Mouse (Mus musculus): Measurements from ENCODE around the gene Usp3. TPM values are rescaled to one million over a fixed set of nuclear protein-coding genes. Genes with fewer than 3 reads are reported as not detected.

The Usp3 gene
- polyA plus RNA-seq, 1 experiment from 2014 or later: 83.6 TPM

DNA sequence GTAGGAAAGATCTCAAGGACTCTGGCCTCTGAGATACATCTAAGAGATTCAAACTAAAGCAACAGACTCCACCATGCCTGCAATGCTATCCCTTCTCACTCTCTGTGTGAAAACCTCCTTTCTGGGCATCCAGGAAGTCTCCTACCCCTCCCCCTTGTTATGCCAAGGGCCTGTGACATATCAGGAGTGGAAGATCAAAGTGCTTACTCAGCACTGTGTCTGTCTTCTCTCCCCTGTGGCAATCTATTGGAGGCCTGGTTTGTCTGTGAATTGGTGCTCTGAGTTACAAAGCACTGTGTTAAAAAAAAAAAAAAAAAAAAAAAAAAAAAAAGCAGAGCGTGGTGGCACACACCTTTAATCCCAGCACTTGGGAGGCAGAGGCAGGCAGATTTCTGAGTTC, 30.7 kb upstream of the Usp3 start:
- H3K4me3 ChIP-seq (ENCODE audit: low read depth, low read length): no peak overlapping the region
- H3K4me1 ChIP-seq (replicated peaks; ENCODE audit: control insufficient read depth, insufficient read depth, low read length): peaks cover 22% of the 10 kb centered on the region
- DNase-seq (ENCODE audit: low spot score): no peak
- H3K27me3 ChIP-seq (replicated peaks; ENCODE audit: control insufficient read depth, insufficient read depth, low read length): no peaks in the 10 kb centered on the region
- H3K9me3 ChIP-seq (ENCODE audit: control insufficient read depth, low read length): no peaks in the 10 kb centered on the region
- 100% methylated on average over 1 of the region's 1 CpGs for WGBS
- no peak for ATAC-seq (replicated peaks; ENCODE audit: low FRiP score, low TSS enrichment, low read depth)
- H3K36me3 ChIP-seq (ENCODE audit: control insufficient read depth, insufficient read depth, low read length): no peaks in the 10 kb centered on the region
- H3K27ac ChIP-seq (ENCODE audit: low read depth): no peak overlapping the region
- no peak overlapping the region for H3K9ac ChIP-seq (ENCODE audit: low read length)
- H3K4me2 ChIP-seq (ENCODE audit: low read length): no peak overlapping the region

DNA sequence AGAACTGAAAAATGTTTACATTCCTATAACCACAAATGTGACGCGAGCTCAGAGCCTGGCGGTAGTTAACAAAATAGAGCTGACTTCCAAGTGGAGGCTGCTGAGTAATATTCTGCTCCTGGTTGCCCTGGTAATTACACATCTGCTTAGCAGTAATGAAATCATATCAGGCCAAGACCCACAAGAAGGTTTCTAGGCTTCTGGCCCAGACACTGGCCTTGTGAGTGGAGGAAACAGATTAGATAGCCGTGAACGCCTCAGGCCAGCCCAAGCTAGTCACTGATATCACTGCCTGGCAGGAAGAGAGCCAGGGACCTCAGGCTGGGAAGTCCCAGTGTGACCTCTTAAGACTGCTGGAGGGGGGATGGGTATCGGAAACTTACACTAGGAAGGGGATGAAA, 27.6 kb upstream of the Usp3 start:
- ATAC-seq (replicated peaks; ENCODE audit: low FRiP score, low TSS enrichment, low read depth): peak; percentile 76
- peaks cover 22% of the 10 kb centered on the region for H3K4me1 ChIP-seq (replicated peaks; ENCODE audit: control insufficient read depth, insufficient read depth, low read length)
- WGBS: 7% methylated on average over 6 of the region's 6 CpGs
- H3K36me3 ChIP-seq (ENCODE audit: control insufficient read depth, insufficient read depth, low read length): no peaks in the 10 kb centered on the region
- H3K9ac ChIP-seq (ENCODE audit: low read length): no peak overlapping the region
- H3K4me2 ChIP-seq (ENCODE audit: low read length): peak overlapping the region; percentile 28
- no peaks in the 10 kb centered on the region for H3K9me3 ChIP-seq (ENCODE audit: control insufficient read depth, low read length)
- no peaks in the 10 kb centered on the region for H3K27me3 ChIP-seq (replicated peaks; ENCODE audit: control insufficient read depth, insufficient read depth, low read length)
- DNase-seq (ENCODE audit: low spot score): peak; percentile 78
- H3K27ac ChIP-seq (ENCODE audit: low read depth): peak overlapping the region; percentile 96
- H3K4me3 ChIP-seq (ENCODE audit: low read depth, low read length): no peak overlapping the region

DNA sequence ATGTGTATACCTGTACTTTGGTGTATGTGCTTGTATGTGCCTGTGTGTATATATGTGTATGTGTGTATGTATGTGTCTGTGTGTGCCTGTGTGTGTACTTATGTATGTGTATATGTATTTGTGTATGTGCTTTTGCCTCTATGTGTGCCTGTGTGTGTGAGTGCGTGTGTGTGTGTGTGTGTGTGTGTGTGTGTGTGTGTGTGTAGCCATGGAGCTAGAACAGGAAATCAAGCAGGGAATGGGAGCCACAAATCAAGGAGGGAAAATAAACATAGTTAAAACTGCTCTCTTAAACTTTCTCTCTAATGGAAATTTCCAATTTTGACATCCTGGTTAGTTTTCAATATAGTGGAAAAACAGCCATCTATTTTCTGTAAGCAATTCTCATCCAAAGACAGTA, 27.1 kb upstream of the Usp3 start:
- no peak overlapping the region for H3K9ac ChIP-seq (ENCODE audit: low read length)
- H3K4me3 ChIP-seq (ENCODE audit: low read depth, low read length): no peak overlapping the region
- peak overlapping the region; percentile 96 for H3K27ac ChIP-seq (ENCODE audit: low read depth)
- H3K27me3 ChIP-seq (replicated peaks; ENCODE audit: control insufficient read depth, insufficient read depth, low read length): no peaks in the 10 kb centered on the region
- DNase-seq (ENCODE audit: low spot score): no peak
- ATAC-seq (replicated peaks; ENCODE audit: low FRiP score, low TSS enrichment, low read depth): 0 out of 2 replicates have a peak, but pooled peaks have one; percentile 60
- peak overlapping the region; percentile 28 for H3K4me2 ChIP-seq (ENCODE audit: low read length)
- H3K36me3 ChIP-seq (ENCODE audit: control insufficient read depth, insufficient read depth, low read length): no peaks in the 10 kb centered on the region
- 38% methylated on average over 1 of the region's 1 CpGs for WGBS
- H3K4me1 ChIP-seq (replicated peaks; ENCODE audit: control insufficient read depth, insufficient read depth, low read length): peaks cover 19% of the 10 kb centered on the region
- no peaks in the 10 kb centered on the region for H3K9me3 ChIP-seq (ENCODE audit: control insufficient read depth, low read length)

DNA sequence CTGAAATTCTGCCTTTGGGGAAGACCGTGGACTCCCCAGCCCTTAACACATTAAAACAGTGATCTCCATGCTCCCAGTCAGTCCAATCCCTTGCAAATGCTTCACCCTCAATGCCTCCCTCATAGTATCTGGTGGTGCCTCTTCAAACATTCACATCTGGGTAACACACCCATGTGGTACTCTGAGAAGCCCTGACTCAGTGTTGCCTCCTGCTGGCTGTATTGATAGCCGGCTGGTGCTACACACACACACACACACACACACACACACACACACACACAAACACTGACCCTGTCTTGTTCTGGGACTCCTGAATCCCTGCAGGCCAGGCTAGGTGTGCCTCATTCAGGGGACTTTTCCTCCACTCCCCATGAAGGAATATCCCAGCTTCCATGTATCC, 24.9 kb upstream of the Usp3 start:
- ATAC-seq (replicated peaks; ENCODE audit: low FRiP score, low TSS enrichment, low read depth) (no peak), DNase-seq (ENCODE audit: low spot score) (no peak)
- H3K27ac ChIP-seq (ENCODE audit: low read depth): no peak overlapping the region
- H3K27me3 ChIP-seq (replicated peaks; ENCODE audit: control insufficient read depth, insufficient read depth, low read length): no peaks in the 10 kb centered on the region
- no peaks in the 10 kb centered on the region for H3K36me3 ChIP-seq (ENCODE audit: control insufficient read depth, insufficient read depth, low read length)
- no peaks in the 10 kb centered on the region for H3K9me3 ChIP-seq (ENCODE audit: control insufficient read depth, low read length)
- no peak overlapping the region for H3K4me2 ChIP-seq (ENCODE audit: low read length)
- H3K4me3 ChIP-seq (ENCODE audit: low read depth, low read length): no peak overlapping the region
- H3K9ac ChIP-seq (ENCODE audit: low read length): no peak overlapping the region
- peaks cover 30% of the 10 kb centered on the region for H3K4me1 ChIP-seq (replicated peaks; ENCODE audit: control insufficient read depth, insufficient read depth, low read length)
- 100% methylated on average over 2 of the region's 2 CpGs for WGBS

DNA sequence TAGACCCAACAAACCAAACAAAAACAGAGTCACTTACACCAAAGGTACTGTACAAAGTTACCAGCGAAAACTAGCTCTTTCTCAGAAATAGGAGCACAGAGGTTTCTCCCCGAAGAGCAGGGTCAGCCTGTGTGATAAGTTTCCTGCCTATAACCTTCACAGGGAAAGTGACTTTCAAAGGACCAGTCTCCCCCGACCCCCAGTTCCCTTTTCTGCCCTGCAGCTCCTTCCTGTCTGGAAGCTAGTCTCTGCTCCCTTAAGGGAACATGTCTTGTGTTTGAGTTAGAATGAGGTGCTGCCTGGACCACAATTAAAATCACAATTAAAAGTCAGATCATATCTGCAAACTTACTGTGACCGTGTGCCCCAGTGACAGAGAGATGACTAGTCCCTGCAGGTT, 23.9 kb upstream of the Usp3 start:
- Histone ChIP-seq H3K4me2 (ENCODE audit: low read length) (no peak overlapping the region), H3K36me3 (ENCODE audit: control insufficient read depth, insufficient read depth, low read length) (no peaks in the 10 kb centered on the region), H3K27me3 (replicated peaks; ENCODE audit: control insufficient read depth, insufficient read depth, low read length) (no peaks in the 10 kb centered on the region), H3K9ac (ENCODE audit: low read length) (no peak overlapping the region), H3K9me3 (ENCODE audit: control insufficient read depth, low read length) (no peaks in the 10 kb centered on the region), H3K4me1 (replicated peaks; ENCODE audit: control insufficient read depth, insufficient read depth, low read length) (peaks cover 32% of the 10 kb centered on the region), H3K4me3 (ENCODE audit: low read depth, low read length) (no peak overlapping the region), H3K27ac (ENCODE audit: low read depth) (no peak overlapping the region)
- 70% methylated on average over 4 of the region's 4 CpGs for WGBS
- no peak for ATAC-seq (replicated peaks; ENCODE audit: low FRiP score, low TSS enrichment, low read depth)
- no peak for DNase-seq (ENCODE audit: low spot score)

DNA sequence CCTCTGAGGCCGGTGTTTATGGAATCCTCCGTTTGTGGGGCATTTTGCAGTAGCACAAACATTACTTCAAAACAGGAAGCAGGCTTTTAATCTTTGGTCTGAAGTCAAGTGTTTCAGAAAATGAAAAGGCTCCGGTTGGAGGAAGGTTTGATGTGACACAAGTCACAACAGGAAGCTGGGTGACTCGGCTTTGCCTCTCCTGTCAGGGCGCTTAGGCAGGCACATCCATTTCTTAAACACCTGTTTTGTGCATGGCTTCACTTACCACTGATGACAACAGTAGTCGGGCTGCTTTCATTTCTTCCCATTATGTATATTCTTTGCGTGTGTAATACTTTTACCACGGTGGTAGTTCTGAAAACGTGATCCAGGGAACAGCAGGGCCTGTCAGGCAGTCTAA, 22.2 kb upstream of the Usp3 start:
- Histone ChIP-seq H3K9ac (ENCODE audit: low read length) (no peak overlapping the region), H3K36me3 (ENCODE audit: control insufficient read depth, insufficient read depth, low read length) (no peaks in the 10 kb centered on the region), H3K9me3 (ENCODE audit: control insufficient read depth, low read length) (no peaks in the 10 kb centered on the region), H3K27ac (ENCODE audit: low read depth) (no peak overlapping the region), H3K4me1 (replicated peaks; ENCODE audit: control insufficient read depth, insufficient read depth, low read length) (peaks cover 22% of the 10 kb centered on the region), H3K4me2 (ENCODE audit: low read length) (no peak overlapping the region), H3K4me3 (ENCODE audit: low read depth, low read length) (no peak overlapping the region), H3K27me3 (replicated peaks; ENCODE audit: control insufficient read depth, insufficient read depth, low read length) (no peaks in the 10 kb centered on the region)
- WGBS: 51% methylated on average over 9 of the region's 9 CpGs
- ATAC-seq (replicated peaks; ENCODE audit: low FRiP score, low TSS enrichment, low read depth) (no peak), DNase-seq (ENCODE audit: low spot score) (no peak)

DNA sequence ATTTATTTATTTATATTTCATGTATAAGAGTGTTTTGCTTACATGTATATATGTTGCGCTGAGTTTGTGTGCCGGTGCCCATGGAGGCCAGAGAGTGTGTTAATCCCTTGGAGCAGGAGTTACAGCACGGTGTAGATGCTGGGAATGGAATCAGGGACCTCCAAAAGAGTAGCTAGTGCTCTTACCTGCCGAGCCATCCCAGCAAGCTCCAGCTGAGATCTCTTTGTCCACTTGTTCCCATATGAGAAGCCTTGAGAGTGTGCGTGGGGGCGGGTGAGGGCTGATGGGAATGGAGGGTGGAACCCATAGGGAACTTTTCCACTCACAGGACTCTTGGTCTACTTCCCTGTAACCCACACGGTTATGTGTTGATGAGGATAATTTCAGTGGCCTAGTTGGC, 21.6 kb upstream of the Usp3 start:
- H3K9ac ChIP-seq (ENCODE audit: low read length): no peak overlapping the region
- H3K27me3 ChIP-seq (replicated peaks; ENCODE audit: control insufficient read depth, insufficient read depth, low read length): no peaks in the 10 kb centered on the region
- DNase-seq (ENCODE audit: low spot score): no peak
- no peak for ATAC-seq (replicated peaks; ENCODE audit: low FRiP score, low TSS enrichment, low read depth)
- 75% methylated on average over 7 of the region's 7 CpGs for WGBS
- H3K4me3 ChIP-seq (ENCODE audit: low read depth, low read length): no peak overlapping the region
- no peak overlapping the region for H3K27ac ChIP-seq (ENCODE audit: low read depth)
- no peaks in the 10 kb centered on the region for H3K36me3 ChIP-seq (ENCODE audit: control insufficient read depth, insufficient read depth, low read length)
- peaks cover 17% of the 10 kb centered on the region for H3K4me1 ChIP-seq (replicated peaks; ENCODE audit: control insufficient read depth, insufficient read depth, low read length)
- no peak overlapping the region for H3K4me2 ChIP-seq (ENCODE audit: low read length)
- no peaks in the 10 kb centered on the region for H3K9me3 ChIP-seq (ENCODE audit: control insufficient read depth, low read length)

DNA sequence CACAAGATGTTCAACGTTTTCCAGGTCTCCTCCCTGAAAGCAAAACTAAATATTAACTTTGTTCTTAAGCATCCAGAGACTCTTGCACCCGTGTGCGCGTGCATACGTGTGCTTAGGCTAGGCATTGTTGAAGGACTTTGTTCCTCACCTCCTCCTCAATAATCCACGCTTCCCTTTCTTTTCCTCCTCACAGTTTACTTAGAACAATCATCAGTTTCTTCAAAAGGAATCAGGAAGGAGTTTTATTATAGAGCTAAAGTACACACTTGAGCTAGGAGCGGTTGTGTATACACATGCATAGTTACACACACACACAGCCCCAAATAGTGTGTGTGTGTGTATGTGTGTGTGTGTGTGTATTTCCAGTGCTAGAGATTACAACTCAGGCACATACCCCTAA, 20.7 kb upstream of the Usp3 start:
- Histone ChIP-seq H3K27me3 (replicated peaks; ENCODE audit: control insufficient read depth, insufficient read depth, low read length) (no peaks in the 10 kb centered on the region), H3K9me3 (ENCODE audit: control insufficient read depth, low read length) (no peaks in the 10 kb centered on the region), H3K27ac (ENCODE audit: low read depth) (peak overlapping the region; percentile 29), H3K4me2 (ENCODE audit: low read length) (no peak overlapping the region), H3K4me3 (ENCODE audit: low read depth, low read length) (no peak overlapping the region), H3K4me1 (replicated peaks; ENCODE audit: control insufficient read depth, insufficient read depth, low read length) (peaks cover 16% of the 10 kb centered on the region), H3K36me3 (ENCODE audit: control insufficient read depth, insufficient read depth, low read length) (no peaks in the 10 kb centered on the region), H3K9ac (ENCODE audit: low read length) (no peak overlapping the region)
- ATAC-seq (replicated peaks; ENCODE audit: low FRiP score, low TSS enrichment, low read depth) (no peak), DNase-seq (ENCODE audit: low spot score) (no peak)
- WGBS: 31% methylated on average over 7 of the region's 7 CpGs

DNA sequence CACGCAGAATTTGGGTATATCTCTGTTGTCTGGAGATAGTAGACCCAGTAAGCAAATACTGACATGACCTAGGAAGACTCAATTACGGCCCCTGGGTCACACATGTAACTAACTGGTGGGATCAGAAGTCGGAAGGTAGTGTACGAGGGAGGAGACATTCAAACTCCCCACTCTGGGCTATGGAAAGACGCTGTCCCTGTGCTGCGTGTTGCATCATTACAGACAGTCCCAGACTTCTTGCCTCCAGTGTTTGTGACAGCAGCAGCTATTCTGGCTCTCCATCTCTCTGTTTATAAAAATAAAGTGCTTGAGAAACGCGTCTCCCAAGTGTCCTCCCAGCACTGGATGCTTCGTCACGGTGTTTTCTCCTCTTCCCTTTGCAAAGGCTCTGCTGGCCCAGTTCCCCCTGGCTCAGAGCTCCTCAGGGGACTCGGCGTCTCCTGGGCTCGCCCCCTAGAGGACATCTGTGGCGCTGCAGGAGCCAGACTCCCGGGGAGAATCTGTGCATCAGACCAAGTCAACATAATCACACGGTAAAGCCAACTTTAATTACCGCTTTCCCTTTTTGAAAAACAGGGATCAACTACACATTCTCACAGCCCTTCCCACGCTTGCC, 18.6 kb upstream of the Usp3 start:
- no peaks in the 10 kb centered on the region for H3K27me3 ChIP-seq (replicated peaks; ENCODE audit: control insufficient read depth, insufficient read depth, low read length)
- peak overlapping the region; percentile 28 for H3K4me2 ChIP-seq (ENCODE audit: low read length)
- DNase-seq (ENCODE audit: low spot score): peak; percentile 95
- no peak overlapping the region for H3K9ac ChIP-seq (ENCODE audit: low read length)
- no peaks in the 10 kb centered on the region for H3K36me3 ChIP-seq (ENCODE audit: control insufficient read depth, insufficient read depth, low read length)
- H3K4me1 ChIP-seq (replicated peaks; ENCODE audit: control insufficient read depth, insufficient read depth, low read length): peaks cover 16% of the 10 kb centered on the region
- WGBS: 19% methylated on average over 18 of the region's 18 CpGs
- no peaks in the 10 kb centered on the region for H3K9me3 ChIP-seq (ENCODE audit: control insufficient read depth, low read length)
- H3K27ac ChIP-seq (ENCODE audit: low read depth): 0 out of 2 replicates have a peak overlapping the region, but pooled peaks have one; percentile 2
- no peak overlapping the region for H3K4me3 ChIP-seq (ENCODE audit: low read depth, low read length)
- ATAC-seq (replicated peaks; ENCODE audit: low FRiP score, low TSS enrichment, low read depth): peak; percentile 63; the same call in 1 of the 2 replicates
